Comparison of ENCODE assay signal across 8 mouse cellular contexts in the genomic region with DNA sequence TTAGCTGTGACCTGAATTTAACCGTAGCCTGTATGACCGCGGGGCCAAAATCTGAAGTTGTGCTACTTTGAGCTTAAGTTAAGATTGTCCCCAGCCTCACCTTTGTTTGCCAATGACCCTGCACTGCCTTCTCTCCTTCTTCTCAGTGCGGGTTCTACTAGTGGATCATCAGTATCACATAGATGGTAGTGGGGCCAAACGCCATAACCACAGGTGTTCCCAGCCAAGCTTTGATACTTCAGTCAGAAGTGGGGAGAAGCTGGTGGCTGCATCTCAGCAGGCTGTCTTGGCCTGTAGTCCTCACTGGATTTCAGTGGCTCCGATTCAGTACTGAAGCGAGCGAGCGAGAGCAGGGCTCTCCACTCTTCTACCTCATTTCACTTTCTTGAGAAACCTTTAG. TPM values are rescaled to one million over a fixed set of nuclear protein-coding genes. Genes with fewer than 3 reads are reported as not detected.
A peak's percentile ranks its signal among the peaks of the same experiment; 100 is the strongest.
DNase-seq lines count a peak whose midpoint lies in the region; ATAC-seq and TF ChIP-seq lines count a peak whose summit lies in the region.

No protein-coding gene starts in this region.

- peak overlapping the region; percentile 96 for H3K4me2 ChIP-seq in forebrain, embryonic 16.5 days (ENCODE audit: low read length)
- peak overlapping the region; percentile 73 for H3K4me2 ChIP-seq in kidney, embryonic 16.5 days (replicated peaks; ENCODE audit: low read depth, low read length)
- H3K4me2 ChIP-seq in neural tube, embryonic 13.5 days = peak overlapping the region; percentile 93

- no peak for TF ChIP-seq CTCF in liver, adult 2 months (IDR thresholded peaks at IDR 0.05; ENCODE audit: low read depth, low read length)

- H3K4me1 ChIP-seq in liver, adult 2 months (ENCODE audit: control insufficient read depth, insufficient read depth, low read length) = peaks cover 8% of the 10 kb centered on the region
- peaks cover 10% of the 10 kb centered on the region for H3K4me1 ChIP-seq in forebrain, embryonic 16.5 days (replicated peaks; ENCODE audit: control insufficient read depth, insufficient read depth, low read length)
- peaks cover 11% of the 10 kb centered on the region; the same call in 1 of the 2 replicates for H3K4me1 ChIP-seq in kidney, embryonic 16.5 days (ENCODE audit: insufficient read depth, low read length)
- peaks cover 8% of the 10 kb centered on the region; the same call in 1 of the 2 replicates for H3K4me1 ChIP-seq in neural tube, embryonic 13.5 days (replicated peaks)

- peak overlapping the region; percentile 90 for H3K9ac ChIP-seq in liver, adult 2 months (ENCODE audit: low read depth, low read length)
- no peak overlapping the region for H3K9ac ChIP-seq in forebrain, embryonic 16.5 days (replicated peaks; ENCODE audit: low read depth, low read length)
- peak overlapping the region; percentile 66 for H3K9ac ChIP-seq in kidney, embryonic 16.5 days (replicated peaks; ENCODE audit: low read length)
- H3K9ac ChIP-seq in neural tube, embryonic 13.5 days = no peak overlapping the region; the same call in 1 of the 2 replicates

- TF ChIP-seq POLR2A in liver, adult 2 months (IDR thresholded peaks at IDR 0.05; ENCODE audit: extremely low read depth, insufficient read depth, low read length) = no peak

- H3K27ac ChIP-seq in liver, adult 2 months (replicated peaks; ENCODE audit: insufficient read depth, low read depth, low read length) = peak overlapping the region; percentile 87
- H3K27ac ChIP-seq in forebrain, embryonic 16.5 days (ENCODE audit: low read length) = no peak overlapping the region
- H3K27ac ChIP-seq in kidney, embryonic 16.5 days (ENCODE audit: low read length) = no peak overlapping the region
- no peak overlapping the region for H3K27ac ChIP-seq in neural tube, embryonic 13.5 days (replicated peaks)

- peak overlapping the region; percentile 95 for H3K4me3 ChIP-seq in liver, adult 2 months (ENCODE audit: insufficient read depth, low read depth, low read length)
- peak overlapping the region; percentile 51 for H3K4me3 ChIP-seq in forebrain, embryonic 16.5 days (replicated peaks; ENCODE audit: low read length)
- peak overlapping the region; percentile 56 for H3K4me3 ChIP-seq in kidney, embryonic 16.5 days (ENCODE audit: low read length)
- H3K4me3 ChIP-seq in neural tube, embryonic 13.5 days = peak overlapping the region; percentile 47

- H3K9me3 ChIP-seq in forebrain, embryonic 16.5 days (ENCODE audit: control insufficient read depth, low read length) = no peaks in the 10 kb centered on the region
- no peaks in the 10 kb centered on the region for H3K9me3 ChIP-seq in kidney, embryonic 16.5 days (ENCODE audit: low read length)
- H3K9me3 ChIP-seq in neural tube, embryonic 13.5 days = no peaks in the 10 kb centered on the region

- no peaks in the 10 kb centered on the region for H3K27me3 ChIP-seq in liver, adult 2 months (ENCODE audit: control insufficient read depth, insufficient read depth, low read length)
- H3K27me3 ChIP-seq in forebrain, embryonic 16.5 days (replicated peaks; ENCODE audit: control insufficient read depth, insufficient read depth, low read length) = no peaks in the 10 kb centered on the region
- H3K27me3 ChIP-seq in kidney, embryonic 16.5 days (ENCODE audit: insufficient read depth, low read length) = 0 out of 2 replicates have a peak, but pooled peaks cover 3% of the 10 kb centered on the region
- H3K27me3 ChIP-seq in neural tube, embryonic 13.5 days = peaks cover 36% of the 10 kb centered on the region

- DNase-seq in liver, adult 2 months (ENCODE audit: extremely low read depth, low read depth, low spot score) = peak; percentile 67
- no peak for DNase-seq in liver
- DNase-seq in Muller cell, postnatal 12 days (ENCODE audit: inconsistent ontology term) = no peak
- DNase-seq in thymus, postnatal 4 days = no peak
- DNase-seq in spleen, adult 12 weeks (ENCODE audit: low spot score) = no peak

- WGBS in liver, adult 2 months = 6% methylated on average over 9 of the region's 9 CpGs
- WGBS in forebrain, embryonic 16.5 days = 25% methylated on average over 9 of the region's 9 CpGs
- WGBS in kidney, embryonic 16.5 days = 33% methylated on average over 9 of the region's 9 CpGs
- 29% methylated on average over 9 of the region's 9 CpGs for WGBS in neural tube, embryonic 13.5 days

- peaks cover 7% of the 10 kb centered on the region for H3K79me2 ChIP-seq in liver, adult 2 months (ENCODE audit: control insufficient read depth, insufficient read depth, low read length)

- no peaks in the 10 kb centered on the region for H3K36me3 ChIP-seq in liver, adult 2 months (ENCODE audit: control insufficient read depth, insufficient read depth, low read length)
- no peaks in the 10 kb centered on the region for H3K36me3 ChIP-seq in forebrain, embryonic 16.5 days (ENCODE audit: control insufficient read depth, insufficient read depth)
- no peaks in the 10 kb centered on the region for H3K36me3 ChIP-seq in kidney, embryonic 16.5 days (ENCODE audit: insufficient read depth, low read length)
- no peaks in the 10 kb centered on the region for H3K36me3 ChIP-seq in neural tube, embryonic 13.5 days

- no peak for ATAC-seq in forebrain, embryonic 16.5 days
- no peak for ATAC-seq in kidney, embryonic 16.5 days (ENCODE audit: low FRiP score, low TSS enrichment)
- 0 out of 2 replicates have a peak, but pooled peaks have one; percentile 11 for ATAC-seq in neural tube, embryonic 13.5 days (ENCODE audit: low read depth)

RNA-seq across cellular contexts. Expression of a gene that starts 0.7 kb away (rescaled TPM):
- total RNA-seq in liver, adult 2 months (2014; rRNA removed) = 45.2 and 55.2 TPM in 2 replicates
- polyA plus RNA-seq in liver, adult 2 months (2012; rRNA removed) = 86.5 and 95.1 TPM in 2 replicates
- polyA plus RNA-seq in forebrain, embryonic 16.5 days (2015; fragmentation: Nextera tagmentation; extraction: Ambion mirVana) = 0.91 and 1.0 TPM in 2 replicates
- polyA plus RNA-seq in kidney, embryonic 16.5 days (2015; fragmentation: Nextera tagmentation; extraction: Ambion mirVana) = 15.0 and 16.3 TPM in 2 replicates
- polyA plus RNA-seq in neural tube, embryonic 13.5 days (2015; fragmentation: Nextera tagmentation; extraction: Ambion mirVana) = 0.70 and 1.4 TPM in 2 replicates

Comparison
In these comparisons a context has a peak if more than half of its experiments do, and no peak if none do; other contexts are left out.
1. H3K9ac ChIP-seq: peak in liver, adult 2 months (single experiment) and kidney, embryonic 16.5 days (single experiment); none in forebrain, embryonic 16.5 days (single experiment) and neural tube, embryonic 13.5 days (single experiment).
2. Peak in every context shown above with its lines, with median percentiles within 50 percentile points of each other: H3K4me3 ChIP-seq and H3K4me2 ChIP-seq.